Mouse (Mus musculus) limb, embryonic 14.5 days (tissue): ENCODE results near the gene Dscaml1. TPM values are rescaled to one million over a fixed set of nuclear protein-coding genes. Genes with fewer than 3 reads are reported as not detected.

ENCODE experiments used
- ATAC-seq: fragments of 200-750 bp; cut with Nextera tagmentation; 2 replicates; pipeline ENCODE4 v1.8.0; 2017; ENCODE audit warnings: low read depth, moderate number of reproducible peaks, moderate TSS enrichment; ENCODE audit not compliant: low FRiP score
- DNase-seq: peaks from one replicate; pipeline ENCODE4 v3.0.0-alpha.2; 2015; ENCODE audit warnings: low spot score
- H3K27ac ChIP-seq: fragments of 300-500 bp; sonication (generic); replicated peaks from 2 replicates; pipeline ENCODE4 v1.5.1; 2014; ENCODE audit warnings: low read depth, mild to moderate bottlenecking, low read length, moderate library complexity, mixed read lengths
- H3K27me3 ChIP-seq: fragments of 300-500 bp; sonication (generic); 2 replicates; pipeline ENCODE4 v1.6.1; 2014; ENCODE audit warnings: low read length, mixed read lengths; ENCODE audit not compliant: control insufficient read depth, insufficient read depth
- H3K36me3 ChIP-seq: fragments of 300-500 bp; sonication (generic); 2 replicates; pipeline ENCODE4 v1.6.1; 2014; ENCODE audit warnings: mild to moderate bottlenecking, low read length, moderate library complexity, mixed read lengths; ENCODE audit not compliant: control insufficient read depth, insufficient read depth
- H3K4me1 ChIP-seq: fragments of 300-500 bp; sonication (generic); 2 replicates; pipeline ENCODE4 v1.6.1; 2014; ENCODE audit warnings: antibody characterized with exemption, low read length, mixed read lengths; ENCODE audit not compliant: control insufficient read depth, insufficient read depth
- H3K4me2 ChIP-seq: fragments of 300-500 bp; sonication (generic); replicated peaks from 2 replicates; pipeline ENCODE4 v1.6.1; 2014; ENCODE audit warnings: low read depth, mild to moderate bottlenecking, low read length, moderate library complexity; ENCODE audit not compliant: severe bottlenecking
- H3K4me3 ChIP-seq: fragments of 300-500 bp; sonication (generic); replicated peaks from 2 replicates; pipeline ENCODE4 v1.5.1; 2014; ENCODE audit warnings: low read length
- H3K9ac ChIP-seq: fragments of 300-500 bp; sonication (generic); 2 replicates; pipeline ENCODE4 v1.6.1; 2014; ENCODE audit warnings: mild to moderate bottlenecking, low read depth, low read length, moderate library complexity; ENCODE audit not compliant: severe bottlenecking
- H3K9me3 ChIP-seq: fragments of 300-500 bp; sonication (generic); 2 replicates; pipeline ENCODE4 v1.6.1; 2016; ENCODE audit warnings: low read length; ENCODE audit not compliant: control insufficient read depth
- POLR2A ChIP-seq: fragments of 200-500 bp; IDR thresholded peaks from 2 replicates; pipeline ENCODE4 v1.8.0; 2012; ENCODE audit warnings: inconsistent platforms, mild to moderate bottlenecking, moderate library complexity, borderline replicate concordance; ENCODE audit not compliant: insufficient read depth, insufficient read length; ENCODE audit errors: extremely low read depth
- WGBS: fragments of 180-500 bp; shearing (Covaris S2); extraction: QIAGEN DNeasy Blood & Tissue Kit; methylation state at CpG from one replicate; pipeline ENCODE4 v1.1.7; 2014; 5-methylcytosine and 5-hydroxymethylcytosine counted together
- polyA plus RNA-seq, 2 experiments: library from polyadenylated mRNA; depleted of rRNA in 1 of 2; stranded (reverse) in 1 of 2; unstranded in 1 of 2; fragments of >200 nt; fragmentation: Nextera tagmentation in 1 of 2; extraction: Ambion mirVana in 1 of 2; gene quantifications; 2 replicates each; pipeline versions ENCODE4 v1.2.1 to v1.2.3; 2012 to 2014

Dscaml1 gene
- polyA plus RNA-seq, 2 experiments: 0.43 to 1.0 TPM

GRCm38 (mm10) chr9:45519841-45520240 is 93.4 kb downstream of the Dscaml1 start:
- Histone ChIP-seq H3K9me3 (no peaks in the 10 kb centered on the region), H3K36me3 (no peaks in the 10 kb centered on the region), H3K27me3 (no peaks in the 10 kb centered on the region), H3K4me1 (no peaks in the 10 kb centered on the region), H3K4me2 (no peak overlapping the region), H3K4me3 (no peak overlapping the region), H3K9ac (no peak overlapping the region), H3K27ac (no peak overlapping the region)
- TF ChIP-seq POLR2A: no peak
- DNase-seq (no peak), ATAC-seq (no peak)
- 48% methylated on average over 6 of the region's 6 CpGs for WGBS

- H3K4me1 ChIP-seq: no peaks in the 10 kb centered on the region
- no peak for DNase-seq
- no peak overlapping the region for H3K4me2 ChIP-seq
- H3K4me3 ChIP-seq: no peak overlapping the region
- H3K27me3 ChIP-seq: no peaks in the 10 kb centered on the region
- no peak for TF ChIP-seq POLR2A
- 54% methylated on average over 3 of the region's 3 CpGs for WGBS
- H3K36me3 ChIP-seq: no peaks in the 10 kb centered on the region
- no peak overlapping the region for H3K9ac ChIP-seq
- no peak for ATAC-seq
- H3K27ac ChIP-seq: no peak overlapping the region
- H3K9me3 ChIP-seq: no peaks in the 10 kb centered on the region
Measured at GRCm38 (mm10) chr9:45522866-45523265, 96.4 kb downstream of the Dscaml1 start.

GRCm38 (mm10) chr9:45524505-45524904 is 98.1 kb downstream of the Dscaml1 start:
- Histone ChIP-seq H3K36me3 (no peaks in the 10 kb centered on the region), H3K4me3 (no peak overlapping the region), H3K27ac (no peak overlapping the region), H3K9me3 (no peaks in the 10 kb centered on the region), H3K9ac (no peak overlapping the region), H3K27me3 (no peaks in the 10 kb centered on the region), H3K4me1 (no peaks in the 10 kb centered on the region), H3K4me2 (no peak overlapping the region)
- ATAC-seq (no peak), DNase-seq (no peak)
- TF ChIP-seq POLR2A: no peak
- 57% methylated on average over 8 of the region's 8 CpGs for WGBS

GRCm38 (mm10) chr9:45533253-45533652 is 106.8 kb downstream of the Dscaml1 start:
- ATAC-seq (no peak), DNase-seq (no peak)
- no peak overlapping the region for H3K9ac ChIP-seq
- H3K36me3 ChIP-seq: no peaks in the 10 kb centered on the region
- no peak overlapping the region for H3K27ac ChIP-seq
- no peak overlapping the region for H3K4me3 ChIP-seq
- no peaks in the 10 kb centered on the region for H3K9me3 ChIP-seq
- 84% methylated on average over 2 of the region's 2 CpGs for WGBS
- TF ChIP-seq POLR2A: no peak
- H3K4me1 ChIP-seq: no peaks in the 10 kb centered on the region
- H3K4me2 ChIP-seq: no peak overlapping the region
- H3K27me3 ChIP-seq: no peaks in the 10 kb centered on the region

- no peaks in the 10 kb centered on the region for H3K9me3 ChIP-seq
- ATAC-seq (no peak), DNase-seq (no peak)
- no peak overlapping the region for H3K4me2 ChIP-seq
- no peak for TF ChIP-seq POLR2A
- 75% methylated on average over 8 of the region's 8 CpGs for WGBS
- H3K4me1 ChIP-seq: no peaks in the 10 kb centered on the region
- H3K27me3 ChIP-seq: no peaks in the 10 kb centered on the region
- H3K9ac ChIP-seq: no peak overlapping the region
- H3K4me3 ChIP-seq: no peak overlapping the region
- H3K27ac ChIP-seq: no peak overlapping the region
- H3K36me3 ChIP-seq: no peaks in the 10 kb centered on the region
Measured at GRCm38 (mm10) chr9:45534472-45534988, 108.1 kb downstream of the Dscaml1 start.

DNA sequence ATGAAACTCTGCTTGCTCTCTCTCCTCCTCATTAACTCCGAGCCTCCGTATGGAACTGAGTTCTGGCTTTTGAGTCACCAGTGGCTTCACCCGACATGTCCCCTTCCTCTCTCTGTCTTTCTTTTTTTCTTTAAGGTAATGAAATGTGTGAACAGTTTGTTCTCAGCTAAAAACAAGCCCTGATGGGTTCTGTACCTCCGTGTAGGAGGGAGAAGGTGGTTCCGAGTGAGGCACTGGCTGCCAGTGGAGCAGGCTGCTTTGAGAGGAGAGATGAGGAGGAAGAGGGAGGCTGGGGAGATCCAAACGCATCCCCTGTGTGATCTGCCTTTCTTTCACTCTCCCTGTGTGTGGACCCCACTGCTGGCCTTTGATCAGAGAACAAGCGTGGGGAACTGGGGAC is 111.2 kb downstream of the Dscaml1 start:
- H3K9ac ChIP-seq: no peak overlapping the region
- ATAC-seq (no peak), DNase-seq (no peak)
- no peak overlapping the region for H3K4me3 ChIP-seq
- WGBS: 69% methylated on average over 7 of the region's 7 CpGs
- no peaks in the 10 kb centered on the region for H3K9me3 ChIP-seq
- H3K27me3 ChIP-seq: no peaks in the 10 kb centered on the region
- no peaks in the 10 kb centered on the region for H3K4me1 ChIP-seq
- H3K4me2 ChIP-seq: no peak overlapping the region
- no peak for TF ChIP-seq POLR2A
- H3K27ac ChIP-seq: no peak overlapping the region
- H3K36me3 ChIP-seq: no peaks in the 10 kb centered on the region
